Comparison of ENCODE assay signal across 8 mouse cellular contexts in the genomic region with DNA sequence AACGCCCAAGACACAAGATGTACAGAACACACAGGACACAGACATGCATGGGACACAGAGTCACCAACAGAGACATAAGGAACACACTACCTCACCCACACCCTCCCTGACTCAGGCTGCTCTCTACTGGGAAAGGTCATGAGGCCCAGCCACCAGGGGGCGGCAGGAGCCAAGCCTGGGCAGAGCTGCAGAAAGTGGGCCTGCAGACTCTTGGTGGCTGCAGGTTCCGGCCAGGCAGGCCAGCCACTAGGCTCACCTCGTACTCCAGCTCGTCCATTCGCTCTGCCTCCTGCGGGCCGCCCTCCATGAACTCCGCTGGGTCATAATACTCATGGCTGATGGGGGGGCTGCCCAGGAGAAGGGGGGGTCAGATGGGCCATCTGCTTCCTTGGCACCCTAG. TPM values are rescaled to one million over a fixed set of nuclear protein-coding genes. Genes with fewer than 3 reads are reported as not detected.
DNase-seq lines count a peak whose midpoint lies in the region; ATAC-seq lines count a peak whose summit lies in the region.

No protein-coding gene starts in this region.

- H3K36me3 ChIP-seq in forebrain, embryonic 13.5 days (ENCODE audit: poor library complexity, severe bottlenecking) = peaks cover 22% of the 10 kb centered on the region

- H3K27ac ChIP-seq in forebrain, embryonic 13.5 days = no peak overlapping the region

- 26% methylated on average over 9 of the region's 9 CpGs for WGBS in forebrain, embryonic 13.5 days

- no peaks in the 10 kb centered on the region for H3K4me1 ChIP-seq in forebrain, embryonic 13.5 days

- DNase-seq in NIH3T3 (ENCODE audit: low read depth) = peak; percentile 79
- DNase-seq in left cerebral cortex, adult 18-20 months (ENCODE audit: low spot score in 2 of 2) = peak; percentile 53 to 55
- DNase-seq in lung, postnatal 4 days = peak; percentile 76 to 79
- peak; percentile 38 for DNase-seq in retina, postnatal 7 days (ENCODE audit: low read depth, low spot score)
- peak; percentile 61 to 74 for DNase-seq in urinary bladder, postnatal 4 days (ENCODE audit: low spot score in 2 of 2)

- H3K9me3 ChIP-seq in forebrain, embryonic 13.5 days (replicated peaks) = no peaks in the 10 kb centered on the region

- no peak overlapping the region for H3K4me2 ChIP-seq in forebrain, embryonic 13.5 days

- peak; percentile 93 for ATAC-seq in cerebellum, adult (ENCODE audit: insufficient number of reproducible peaks, low FRiP score, low TSS enrichment)
- ATAC-seq in forebrain, embryonic 13.5 days = peak; percentile 63
- peak; percentile 90 to 93 for ATAC-seq in hematopoietic stem cell, adult 5-6 weeks (replicated peaks in 1 of 2; ENCODE audit: insufficient read depth in 1 of 2, low FRiP score in 2 of 2, low TSS enrichment in 1 of 2, low read depth in 1 of 2, poor library complexity in 2 of 2, severe bottlenecking in 2 of 2)

- H3K9ac ChIP-seq in forebrain, embryonic 13.5 days = no peak overlapping the region

- no peaks in the 10 kb centered on the region for H3K27me3 ChIP-seq in forebrain, embryonic 13.5 days

- no peak overlapping the region for H3K4me3 ChIP-seq in forebrain, embryonic 13.5 days

RNA-seq across cellular contexts. Expression of gene Ssr4, which starts 11.7 kb away (rescaled TPM):
- polyA plus RNA-seq in forebrain, embryonic 13.5 days (2015; fragmentation: Nextera tagmentation; extraction: Ambion mirVana) = 129 and 133 TPM in 2 replicates
- total RNA-seq in hematopoietic stem cell, adult 5-6 weeks (2017) = 106 and 153 TPM in 2 replicates
- total RNA-seq in left cerebral cortex, adult 18-20 months (2021) = 10 to 100 TPM; 75.0 to 88.2 TPM

RNA-seq across cellular contexts. Expression of gene Idh3g, which starts 11.8 kb away (rescaled TPM):
- 205 and 225 TPM in 2 replicates for polyA plus RNA-seq in forebrain, embryonic 13.5 days (2015; fragmentation: Nextera tagmentation; extraction: Ambion mirVana)
- total RNA-seq in hematopoietic stem cell, adult 5-6 weeks (2017) = 172 and 200 TPM in 2 replicates
- 100 to 1,000 TPM; 187 to 203 TPM for total RNA-seq in left cerebral cortex, adult 18-20 months (2021)

RNA-seq across cellular contexts. Expression of gene Srpk3, which starts 24.3 kb away (rescaled TPM):
- 1.7 and 1.8 TPM in 2 replicates for polyA plus RNA-seq in forebrain, embryonic 13.5 days (2015; fragmentation: Nextera tagmentation; extraction: Ambion mirVana)
- not detected in 2 replicates for total RNA-seq in hematopoietic stem cell, adult 5-6 weeks (2017)
- total RNA-seq in left cerebral cortex, adult 18-20 months (2021) = 10 to 100 TPM in 1 of 2 experiments, 1 to 10 TPM in 1; 4.9 to 10.1 TPM

RNA-seq across cellular contexts. Expression of gene Pdzd4, which starts 26.3 kb away (rescaled TPM):
- 3.1 and 3.5 TPM in 2 replicates for polyA plus RNA-seq in forebrain, embryonic 13.5 days (2015; fragmentation: Nextera tagmentation; extraction: Ambion mirVana)
- 2.9 and 6.4 TPM in 2 replicates for total RNA-seq in hematopoietic stem cell, adult 5-6 weeks (2017)
- 100 to 1,000 TPM; 107 to 123 TPM for total RNA-seq in left cerebral cortex, adult 18-20 months (2021)

RNA-seq across cellular contexts. Expression of gene Plxnb3, which starts 41.6 kb away (rescaled TPM):
- 0.03 and 0.10 TPM in 2 replicates for polyA plus RNA-seq in forebrain, embryonic 13.5 days (2015; fragmentation: Nextera tagmentation; extraction: Ambion mirVana)
- 0.25 TPM in 1 of 2 replicates, not detected in the other for total RNA-seq in hematopoietic stem cell, adult 5-6 weeks (2017)
- total RNA-seq in left cerebral cortex, adult 18-20 months (2021) = 1 to 10 TPM; 7.7 to 7.9 TPM
